Mouse (Mus musculus) adrenal gland, adult 2 months (tissue): ENCODE measurements around the gene S1pr5. TPM values are rescaled to one million over a fixed set of nuclear protein-coding genes. Genes with fewer than 3 reads are reported as not detected.
"Not testable (repeated sequence)": the region's sequence is repeated elsewhere in the genome, so short reads cannot be mapped to it uniquely, and the experiment has no call there.

Source experiments
- DNase-seq: peaks from one replicate; pipeline ENCODE4 v3.0.0; 2021
- polyA plus RNA-seq: library from polyadenylated mRNA; depleted of rRNA; stranded (reverse); fragments of >200 nt; gene quantifications from 2 replicates; pipeline ENCODE4 v1.2.3, GENCODE M21; 2012
- total RNA-seq, 2 experiments: library from RNA; stranded (reverse); gene quantifications; 2 replicates each; pipeline ENCODE4 v1.2.3; 2021

S1pr5 gene
- total and polyA plus RNA-seq, 3 experiments: 0.66 to 1.9 (median 1.4) TPM

DNA sequence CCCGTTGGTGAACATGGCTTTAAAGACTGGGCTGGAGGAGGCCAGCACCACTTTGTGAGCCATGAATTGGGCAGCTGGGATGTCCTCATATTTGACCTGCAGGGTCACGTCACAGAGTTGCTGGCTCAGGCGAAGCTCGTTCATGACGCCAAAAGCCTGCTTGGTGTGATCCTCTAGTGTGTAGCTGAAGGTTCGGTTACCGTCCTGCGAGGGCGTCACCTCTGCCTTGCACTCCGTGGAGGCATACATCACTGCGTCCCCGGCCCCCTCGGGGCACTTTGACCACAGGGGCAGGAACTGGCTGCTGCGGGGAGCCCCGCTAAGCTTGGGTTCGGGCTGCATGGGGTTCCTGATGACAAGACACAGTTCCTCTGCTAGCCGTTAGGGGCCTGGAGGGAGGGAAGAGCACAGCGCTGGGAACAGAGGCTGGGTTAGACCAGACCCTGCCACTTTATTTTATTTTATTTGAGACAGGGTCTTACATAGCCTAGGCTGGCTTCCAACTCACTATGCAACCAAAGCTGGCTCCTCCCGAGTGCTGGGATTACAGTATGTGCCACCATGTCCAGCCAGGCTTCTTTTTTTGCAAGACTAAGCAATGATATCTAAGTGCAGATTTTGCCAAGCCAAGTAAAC, 10.8 kb downstream of the S1pr5 start:
- DNase-seq: peak; percentile 50

- DNase-seq: no peak
Measured at GRCm38 (mm10) chr9:21236991-21237367, 11.3 kb downstream of the S1pr5 start.

- no peak for DNase-seq
Measured at GRCm38 (mm10) chr9:21235341-21235740, 12.9 kb downstream of the S1pr5 start.

DNA sequence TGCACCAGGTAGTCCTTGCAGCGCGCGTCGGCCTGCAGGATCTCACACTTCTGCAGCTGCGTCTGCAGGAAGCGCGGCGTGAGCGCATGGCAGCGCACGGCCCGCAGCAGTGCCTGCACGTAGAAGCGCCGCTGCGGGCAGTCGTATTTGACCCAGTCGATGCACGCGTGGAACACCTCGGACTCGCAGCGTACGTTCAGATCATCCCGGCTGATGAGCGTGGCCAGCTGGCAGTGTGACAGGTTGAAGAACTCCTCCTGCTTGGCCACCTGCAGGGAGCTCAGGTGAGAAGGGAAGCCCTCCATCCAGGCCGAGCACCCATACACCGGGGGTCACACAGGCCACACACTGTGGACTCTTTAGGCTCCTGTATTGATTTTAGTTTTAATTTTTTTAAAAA, 14.4 kb downstream of the S1pr5 start:
- no peak for DNase-seq

GRCm38 (mm10) chr9:21233366-21233765, 14.9 kb downstream of the S1pr5 start:
- no peak for DNase-seq

DNA sequence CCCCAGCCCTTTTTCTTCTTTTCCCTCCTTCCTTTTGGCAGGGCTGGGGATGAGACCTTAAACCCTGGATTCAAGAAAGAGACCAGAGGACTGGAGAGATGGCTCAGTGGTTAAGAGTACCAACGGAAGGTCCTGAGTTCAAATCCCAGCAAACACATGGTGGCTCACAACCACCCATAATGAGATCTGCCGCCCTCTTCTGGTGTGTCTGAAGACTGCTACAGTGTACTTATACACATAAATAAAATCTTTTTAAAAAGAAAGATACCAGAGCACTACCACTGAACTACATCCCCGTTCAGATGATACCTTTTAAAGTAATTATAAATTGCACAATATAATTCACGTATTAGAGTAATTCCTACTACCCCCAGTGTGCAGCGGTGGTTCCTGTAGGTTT, 15.4 kb downstream of the S1pr5 start:
- no peak for DNase-seq

GRCm38 (mm10) chr9:21231551-21231950, 16.7 kb downstream of the S1pr5 start:
- DNase-seq: no peak

GRCm38 (mm10) chr9:21227342-21227741, 20.9 kb downstream of the S1pr5 start:
- no peak for DNase-seq

DNA sequence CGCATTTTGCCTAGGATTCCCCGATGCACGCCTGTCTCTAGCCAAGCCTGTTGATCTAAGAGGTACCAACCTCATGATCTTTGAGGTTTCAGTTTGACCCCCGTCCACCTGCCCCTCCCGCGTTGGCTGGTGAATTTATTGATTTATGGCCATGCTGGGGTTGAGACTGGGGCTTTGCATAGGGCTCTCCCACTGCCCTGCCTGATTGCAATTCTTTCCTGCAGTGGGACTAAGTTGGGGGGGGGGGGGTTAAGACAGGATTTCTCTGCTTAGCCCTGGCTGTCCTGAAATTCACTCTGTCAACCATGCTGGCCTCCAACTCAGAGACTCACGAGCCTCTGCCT, 22.9 kb downstream of the S1pr5 start:
- no peak for DNase-seq

DNA sequence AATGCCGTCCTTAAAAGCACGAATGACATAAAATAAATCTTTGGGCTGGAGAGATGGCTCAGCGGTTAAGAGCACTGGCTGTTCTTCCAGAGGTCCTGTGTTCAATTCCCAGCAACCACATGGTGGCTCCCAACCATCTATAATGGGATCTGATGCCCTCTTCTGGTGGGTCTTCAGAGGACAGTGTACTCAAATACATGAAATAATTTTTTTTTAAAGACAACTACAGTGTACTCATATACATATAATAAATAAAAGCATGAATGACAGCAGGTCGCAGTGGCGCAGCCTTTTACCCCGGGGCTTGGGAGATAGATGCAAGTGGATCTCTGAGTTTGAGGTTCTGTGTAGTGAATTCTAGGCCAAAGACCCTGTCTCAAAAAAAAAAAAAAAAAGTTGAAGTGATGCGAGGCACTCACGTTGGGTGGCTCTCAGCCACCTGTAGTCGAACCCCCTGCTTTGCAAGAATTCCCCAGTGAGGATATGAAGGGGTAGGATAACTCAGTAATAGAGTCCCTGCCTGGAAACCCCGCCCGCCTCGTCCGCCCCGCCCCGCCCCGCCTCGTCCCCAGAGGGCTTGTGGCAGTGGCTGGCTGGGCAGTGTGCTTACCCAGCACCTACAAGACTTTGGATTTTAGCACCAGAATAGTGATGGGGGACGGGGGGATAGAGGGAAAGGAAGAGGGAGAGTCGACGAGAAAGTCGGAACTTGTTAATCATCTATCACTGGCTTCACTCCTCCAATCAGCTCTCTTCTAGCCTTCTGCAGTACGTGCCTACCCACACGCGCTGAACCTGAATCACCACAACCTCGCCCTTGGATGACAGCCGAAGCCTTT, 23.4 kb downstream of the S1pr5 start:
- DNase-seq: peak; percentile 85

DNA sequence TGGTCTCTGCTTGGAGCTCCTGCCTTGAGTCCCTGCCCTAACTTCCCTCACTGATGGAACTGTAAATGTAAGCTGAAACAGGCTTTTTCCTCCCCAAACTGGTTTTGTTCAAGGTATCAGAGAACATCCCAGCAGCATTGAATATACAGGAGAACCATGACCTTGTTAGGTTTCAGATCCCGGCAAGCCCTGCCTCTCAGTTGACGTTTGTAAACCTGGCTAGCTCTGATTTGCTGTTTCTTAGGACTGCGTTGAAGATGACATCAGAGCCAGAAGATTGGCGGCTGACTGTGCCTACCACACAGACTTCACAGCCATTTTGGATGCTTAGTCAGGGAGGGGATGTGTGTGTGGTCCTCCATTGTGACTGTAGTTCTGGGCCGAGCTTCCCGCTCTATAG, 24.3 kb downstream of the S1pr5 start:
- DNase-seq: no peak

GRCm38 (mm10) chr9:21223490-21223889, 24.8 kb downstream of the S1pr5 start:
- DNase-seq: not testable (repeated sequence)

DNA sequence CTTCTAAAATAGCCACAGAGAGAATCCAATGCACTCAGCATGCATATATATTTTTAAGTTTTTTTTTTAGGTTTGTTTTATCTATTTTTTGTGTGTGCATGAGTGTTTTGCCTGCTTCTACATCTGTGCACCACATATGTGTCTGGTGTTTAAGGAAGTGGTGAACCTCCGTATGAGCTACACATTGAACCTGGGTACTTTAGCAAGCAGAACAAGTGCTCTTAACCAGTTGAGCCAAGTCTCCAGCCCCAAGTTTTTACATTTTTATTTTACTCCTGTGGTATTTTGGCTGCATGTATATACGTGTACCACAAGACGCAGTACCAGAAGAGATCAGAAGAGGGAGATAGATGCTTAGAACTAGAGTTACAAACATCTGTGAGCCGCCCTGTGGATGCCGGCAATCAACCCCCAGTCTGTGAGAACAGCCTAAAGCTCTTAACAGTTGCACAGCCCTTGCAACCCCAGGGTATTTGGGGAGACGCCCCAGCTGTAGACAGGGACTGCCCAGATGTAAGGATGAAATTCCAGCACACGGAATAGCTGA, 26.8 kb downstream of the S1pr5 start:
- peak; percentile 29 for DNase-seq

DNA sequence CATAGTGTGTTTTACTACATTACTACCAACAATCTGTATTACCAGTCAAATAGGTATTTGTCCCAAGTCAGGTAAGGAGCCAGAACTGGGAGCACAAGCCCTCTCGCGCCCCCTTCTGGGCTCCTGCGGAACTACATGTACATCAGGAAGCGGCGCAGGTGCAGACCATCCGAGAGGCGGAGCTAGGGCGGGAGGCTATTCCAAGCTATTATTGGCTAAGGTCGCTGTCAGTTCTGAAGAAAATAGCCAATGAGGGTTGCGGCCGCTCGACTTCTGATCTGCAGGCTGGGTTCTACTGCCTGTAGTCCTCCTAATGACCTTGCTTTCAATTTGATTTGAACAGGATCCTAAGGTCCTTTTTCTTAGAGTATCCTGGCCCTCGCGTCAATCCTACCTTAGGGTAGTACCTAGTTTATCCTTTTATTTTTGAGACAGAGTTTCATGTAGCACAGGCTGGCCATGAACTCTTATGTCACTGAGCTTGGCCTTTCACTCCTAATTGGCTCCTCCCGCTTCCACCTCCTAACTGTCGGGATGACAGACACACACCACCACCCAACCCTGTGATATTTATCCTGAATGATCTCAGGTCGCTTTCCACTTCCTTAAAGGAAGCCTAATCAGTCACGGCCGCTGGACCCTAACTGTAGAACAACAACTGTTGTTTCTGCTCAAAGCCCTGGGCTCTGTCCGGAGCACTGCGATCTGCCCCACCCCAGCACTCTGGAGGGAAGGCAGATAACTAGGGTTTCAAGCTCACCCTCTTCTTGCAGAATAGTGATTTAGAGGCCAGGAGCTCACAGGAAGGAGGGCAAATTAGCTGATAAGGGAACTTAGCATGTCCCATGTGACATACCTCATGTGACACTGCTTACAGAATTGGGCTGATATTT, 27.5 kb downstream of the S1pr5 start:
- peak; percentile 95 for DNase-seq

DNA sequence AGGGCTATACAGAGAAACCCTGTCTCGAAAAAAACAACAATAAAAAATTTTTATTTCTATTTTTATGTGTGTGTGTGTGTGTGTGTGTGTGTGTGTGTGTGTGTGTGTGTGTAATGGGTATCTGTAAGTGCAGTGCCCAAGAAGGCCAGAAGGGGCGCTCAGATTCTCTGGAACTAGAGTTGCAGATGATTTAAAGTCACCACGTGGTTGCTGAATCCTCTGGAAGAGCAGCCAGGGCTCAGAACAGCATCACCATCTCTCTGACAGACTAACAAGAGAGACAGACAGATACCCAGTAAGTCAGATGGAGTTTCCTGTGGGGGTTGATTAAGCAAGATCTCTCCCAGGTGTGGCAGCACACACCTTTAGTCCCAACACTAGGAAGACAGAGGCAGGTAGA, 28.4 kb downstream of the S1pr5 start:
- no peak for DNase-seq

GRCm38 (mm10) chr9:21216050-21216841, 32.0 kb downstream of the S1pr5 start:
- no peak for DNase-seq

GRCm38 (mm10) chr9:21213617-21214190, 34.5 kb downstream of the S1pr5 start:
- no peak for DNase-seq

DNA sequence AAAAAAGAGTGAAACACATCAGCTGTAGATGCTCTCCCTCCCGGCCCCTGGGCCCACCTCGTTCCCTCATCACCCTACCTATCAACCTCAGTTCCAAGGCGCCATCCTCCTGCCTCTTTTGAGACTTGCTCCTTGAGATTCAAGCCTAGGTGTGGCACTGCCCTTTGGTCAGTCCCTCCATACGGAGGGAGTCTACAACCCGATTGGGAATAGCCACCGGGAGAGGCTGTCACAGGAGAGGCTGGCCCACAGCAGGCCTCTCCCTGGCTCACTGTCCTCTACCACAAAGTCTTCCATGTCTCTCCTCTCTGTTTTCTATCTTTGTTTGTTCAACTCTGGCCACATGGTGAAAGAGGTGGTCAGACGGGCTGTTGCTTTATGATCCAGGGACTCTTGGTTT, 36.6 kb downstream of the S1pr5 start:
- DNase-seq: no peak

- DNase-seq: no peak
Measured at GRCm38 (mm10) chr9:21210821-21211220, 37.4 kb downstream of the S1pr5 start.

DNA sequence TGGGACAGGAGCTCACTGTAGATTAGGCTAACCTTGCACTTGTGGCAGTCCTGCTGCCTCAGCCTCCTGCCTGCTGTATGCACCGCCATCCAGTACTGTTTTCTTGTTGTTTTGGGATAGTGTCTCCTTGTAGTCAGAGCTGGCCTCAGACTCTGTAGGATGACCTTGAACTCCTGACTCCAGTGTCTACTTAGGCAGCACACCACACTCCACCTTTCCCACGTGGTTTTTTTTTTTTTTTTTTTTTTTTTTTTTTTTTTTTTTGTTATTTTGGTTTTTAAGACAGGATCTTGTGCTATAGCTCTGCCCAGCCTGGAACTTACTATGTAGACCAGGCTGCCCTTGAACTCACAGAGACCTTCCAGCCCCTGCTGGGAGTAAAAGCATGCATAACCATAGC, 39.6 kb downstream of the S1pr5 start:
- DNase-seq: no peak

DNA sequence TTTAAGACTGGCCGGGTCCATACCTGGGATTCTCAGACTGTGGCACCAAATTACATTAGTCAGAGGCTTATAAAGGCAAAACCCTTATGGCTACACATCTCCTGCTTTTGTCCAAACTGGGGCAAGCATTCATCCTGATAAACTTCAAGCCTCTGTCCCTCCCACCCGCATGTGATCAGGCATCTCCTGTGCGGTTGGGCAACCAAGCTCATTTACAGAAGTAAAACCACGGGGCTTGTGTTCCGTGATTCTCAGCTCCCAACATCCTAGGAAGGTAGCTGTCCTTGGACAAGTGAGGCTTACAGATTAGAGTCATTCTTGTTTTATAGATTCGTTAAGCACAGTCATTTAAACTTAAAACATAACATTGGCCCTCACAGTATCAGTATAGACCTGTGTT, 41.4 kb downstream of the S1pr5 start:
- DNase-seq: no peak
